Mouse (Mus musculus): ENCODE results near the gene Ndufs5. TPM values are rescaled to one million over a fixed set of nuclear protein-coding genes. Genes with fewer than 3 reads are reported as not detected.

Gene Ndufs5
- total and polyA plus RNA-seq, 3 experiments, result 121 to 213 (median 174) TPM

GRCm38 (mm10) chr4:123742891-123743290 is 24.9 kb upstream of the Ndufs5 start:
- Histone ChIP-seq H3K9ac (ENCODE audit: insufficient read depth, low read depth) (no peak overlapping the region), H3K4me1 (ENCODE audit: control insufficient read depth in 1 of 2, insufficient read depth in 2 of 2) (peaks cover 21 to 73% of the 10 kb centered on the region in 2 experiments), H3K79me2 (replicated peaks; ENCODE audit: control insufficient read depth, extremely low read depth, insufficient read depth, poor library complexity, severe bottlenecking) (peaks cover 62% of the 10 kb centered on the region), H3K4me3 (replicated peaks in 1 of 3; ENCODE audit: low read depth in 2 of 3, low read length in 2 of 3, poor library complexity in 1 of 3) (no peak overlapping the region), H3K27me3 (replicated peaks) (no peaks in the 10 kb centered on the region), H3K4me2 (ENCODE audit: insufficient read depth, low read depth, poor library complexity, severe bottlenecking) (no peak overlapping the region), H3K36me3 (replicated peaks in 1 of 2; ENCODE audit: control insufficient read depth in 1 of 2, insufficient read depth in 1 of 2, low read length in 1 of 2) (peaks cover 22 to 60% of the 10 kb centered on the region in 2 experiments), H3K27ac (ENCODE audit: insufficient read depth, low read depth) (no peak overlapping the region), H3K9me3 (replicated peaks; ENCODE audit: low read length) (no peaks in the 10 kb centered on the region)
- DNase-seq (ENCODE audit: extremely low read depth), result no peak
- TF ChIP-seq ZNF384 (IDR thresholded peaks at IDR 0.05; ENCODE audit: low read depth, low read length), result no peak
- TF ChIP-seq JUN (IDR thresholded peaks at IDR 0.05; ENCODE audit: insufficient read depth, low read depth, low read length), result no peak
- dilution Hi-C loops (cut with MboI; ENCODE audit: extremely low pct_ligation_motif_present, extremely low pct_unique_long_range_greater_than_20kb, low sequenced_read_pairs) (no loop called here), in situ Hi-C loops (cut with MboI; ENCODE audit: low pct_ligation_motif_present, low pct_unique_long_range_greater_than_20kb, low sequenced_read_pairs) (no loop called here)

GRCm38 (mm10) chr4:123738708-123739107 is 20.7 kb upstream of the Ndufs5 start:
- in situ Hi-C loops (cut with MboI; ENCODE audit: low pct_ligation_motif_present, low pct_unique_long_range_greater_than_20kb, low sequenced_read_pairs), result no loop called here
- peak in 1 of 2 experiments; percentile 5; a peak in 1 of 4 replicates for TF ChIP-seq CTCF (conservative IDR thresholded peaks at IDR 0.05 in 1 of 2, IDR thresholded peaks at IDR 0.05 in 1 of 2; ENCODE audit: low read depth in 2 of 2, low read length in 2 of 2)
- TF ChIP-seq IRF4 (IDR thresholded peaks at IDR 0.05; ENCODE audit: low read depth, low read length), result peak; percentile 61; the same call in 1 of the 2 replicates
- TF ChIP-seq MXI1 (IDR thresholded peaks at IDR 0.05; ENCODE audit: low read depth, low read length), result peak; percentile 48; the same call in 1 of the 2 replicates
- peak; percentile 69 for TF ChIP-seq MAX (IDR thresholded peaks at IDR 0.05; ENCODE audit: low read length)
- peak; percentile 83 for TF ChIP-seq SIN3A (IDR thresholded peaks at IDR 0.05; ENCODE audit: low read length)
- no peak for TF ChIP-seq E2F4 (IDR thresholded peaks at IDR 0.05; ENCODE audit: insufficient replicate concordance, low read depth, low read length)
- TF ChIP-seq KAT2A (IDR thresholded peaks at IDR 0.05; ENCODE audit: insufficient replicate concordance, low read length), result no peak
- TF ChIP-seq ETS1 (conservative IDR thresholded peaks at IDR 0.05; ENCODE audit: low read depth, low read length), result peak; percentile 91
- TF ChIP-seq TCF12 (IDR thresholded peaks at IDR 0.05; ENCODE audit: low read depth, low read length), result peak; percentile 97
- TF ChIP-seq NELFE (IDR thresholded peaks at IDR 0.05; ENCODE audit: low read depth, low read length), result no peak
- peak; percentile 56; the same call in 1 of the 2 replicates for TF ChIP-seq JUND (conservative IDR thresholded peaks at IDR 0.05; ENCODE audit: low read depth, low read length)
- no peak for TF ChIP-seq CHD1 (IDR thresholded peaks at IDR 0.05; ENCODE audit: low read depth, low read length)
- no peak for TF ChIP-seq HCFC1 (IDR thresholded peaks at IDR 0.05; ENCODE audit: low read depth, low read length)
- peak; percentile 94 for TF ChIP-seq MEF2A (IDR thresholded peaks at IDR 0.05; ENCODE audit: borderline replicate concordance, low read depth, low read length)
- no peak for TF ChIP-seq SMC3 (IDR thresholded peaks at IDR 0.05; ENCODE audit: low read depth, low read length)
- TF ChIP-seq MYC (IDR thresholded peaks at IDR 0.05; ENCODE audit: low read depth, low read length), result peak; percentile 58; the same call in 1 of the 2 replicates
- peak; percentile 81; the same call in 1 of the 2 replicates for TF ChIP-seq RCOR1 (conservative IDR thresholded peaks at IDR 0.05; ENCODE audit: low read depth, low read length)
- TF ChIP-seq EP300 (IDR thresholded peaks at IDR 0.05; ENCODE audit: low read length), result peak; percentile 84
- peak; percentile 71 for TF ChIP-seq JUN (IDR thresholded peaks at IDR 0.05; ENCODE audit: insufficient read depth, low read depth, low read length)
- no peak for TF ChIP-seq USF1 (IDR thresholded peaks at IDR 0.05; ENCODE audit: low read depth, low read length)
- TF ChIP-seq BHLHE40 (IDR thresholded peaks at IDR 0.05; ENCODE audit: low read depth, low read length), result peak; percentile 81
- peaks cover 39 to 70% of the 10 kb centered on the region in 2 experiments for H3K36me3 ChIP-seq (replicated peaks in 1 of 2; ENCODE audit: control insufficient read depth in 1 of 2, insufficient read depth in 1 of 2, low read length in 1 of 2)

More at GRCm38 (mm10) chr4:123738708-123739107, 20.7 kb upstream of the Ndufs5 start:
- Histone ChIP-seq H3K4me3 (replicated peaks in 1 of 3; ENCODE audit: low read depth in 2 of 3, low read length in 2 of 3, poor library complexity in 1 of 3) (no peak overlapping the region), H3K79me2 (replicated peaks; ENCODE audit: control insufficient read depth, extremely low read depth, insufficient read depth, poor library complexity, severe bottlenecking) (peaks cover 24% of the 10 kb centered on the region), H3K4me1 (ENCODE audit: control insufficient read depth in 1 of 2, insufficient read depth in 2 of 2) (peaks cover 12 to 53% of the 10 kb centered on the region in 2 experiments), H3K9ac (ENCODE audit: insufficient read depth, low read depth) (no peak overlapping the region), H3K27ac (ENCODE audit: insufficient read depth, low read depth) (peak overlapping the region; percentile 83), H3K4me2 (ENCODE audit: insufficient read depth, low read depth, poor library complexity, severe bottlenecking) (peak overlapping the region; percentile 64), H3K9me3 (replicated peaks; ENCODE audit: low read length) (no peaks in the 10 kb centered on the region), H3K27me3 (replicated peaks) (no peaks in the 10 kb centered on the region)
- dilution Hi-C loops (cut with MboI; ENCODE audit: extremely low pct_ligation_motif_present, extremely low pct_unique_long_range_greater_than_20kb, low sequenced_read_pairs), result no loop called here
- peak; percentile 79 for DNase-seq (ENCODE audit: extremely low read depth)
